Mouse (Mus musculus) central nervous system, embryonic 14 days (tissue): Measurements from ENCODE around the gene Abca16. TPM values are rescaled to one million over a fixed set of nuclear protein-coding genes. Genes with fewer than 3 reads are reported as not detected.

Experiments used
- polyA plus RNA-seq: library from polyadenylated mRNA; depleted of rRNA; stranded (reverse); fragments of >200 nt; gene quantifications from 2 replicates; pipeline ENCODE4 v1.2.3, GENCODE M21; 2012; rRNA removed

Gene Abca16
- not detected in 2 replicates for polyA plus RNA-seq

DNA sequence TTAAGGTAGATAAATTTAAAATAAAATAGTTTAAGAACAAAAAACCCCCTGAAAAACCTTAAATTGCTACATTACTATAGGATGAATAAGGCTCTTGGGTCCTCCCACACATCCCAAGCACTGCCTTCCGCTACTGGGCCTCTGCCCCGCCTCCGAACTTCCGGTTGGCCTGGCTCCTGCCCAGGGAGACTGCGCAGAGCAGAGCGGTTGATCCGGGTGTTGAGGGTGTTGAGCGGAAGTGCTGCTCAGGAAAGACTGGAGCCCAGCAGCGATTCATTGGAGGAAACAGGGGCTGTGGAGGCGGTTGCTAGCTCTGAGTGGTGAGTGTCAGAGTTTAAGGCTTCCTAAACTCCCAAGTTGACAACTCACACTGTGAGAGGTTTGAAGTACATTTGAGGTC, at the start of gene Abca16:
TSS of gene Abca16 (plus strand) at position 201 of the 400 bp plus-strand sequence.

Other genes with a start within 250 kb of the Abca16 start
- 0.02 and 0.03 TPM in 2 replicates for gene Anks4b, start 235.8 kb upstream of the Abca16 start, polyA plus RNA-seq
- gene Crym, start 207.5 kb upstream of the Abca16 start, polyA plus RNA-seq = 17.0 and 30.3 TPM in 2 replicates
- gene Abca14, start 205.7 kb upstream of the Abca16 start, polyA plus RNA-seq = not detected in 2 replicates
- gene Abca15, start 81.0 kb upstream of the Abca16 start, polyA plus RNA-seq = not detected in 2 replicates
- gene Uqcrc2, start 225.5 kb downstream of the Abca16 start, polyA plus RNA-seq = 175 and 189 TPM in 2 replicates